Mouse (Mus musculus) ZHBTc4 (cell line): ENCODE measurements around the gene Gm44502.

Source experiments
- DNase-seq: peaks from one replicate; pipeline ENCODE4 v3.0.0-alpha.2; 2011; ENCODE audit warnings: low read depth, low spot score

Gm44502 gene

DNA sequence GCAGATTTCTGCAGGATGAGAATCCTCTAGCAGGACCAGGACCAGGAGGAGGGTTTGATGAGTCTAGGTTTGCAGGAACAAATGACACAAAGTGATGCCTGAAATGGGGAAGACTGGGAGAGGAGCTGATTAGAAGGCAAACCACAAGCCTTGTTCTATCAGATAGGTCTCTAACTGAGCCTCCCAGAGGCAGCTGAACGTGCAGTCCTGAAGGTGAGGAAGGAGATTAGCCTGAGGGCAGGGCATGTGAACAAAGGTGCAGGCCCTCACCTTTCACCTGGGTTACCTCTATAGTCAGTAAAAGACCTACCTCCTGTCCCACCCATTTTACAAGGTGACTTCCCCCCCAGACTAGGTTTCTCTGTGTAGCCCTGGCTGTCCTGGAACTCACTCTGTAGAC, 29.8 kb downstream of the Gm44502 start:
- DNase-seq: no peak

DNA sequence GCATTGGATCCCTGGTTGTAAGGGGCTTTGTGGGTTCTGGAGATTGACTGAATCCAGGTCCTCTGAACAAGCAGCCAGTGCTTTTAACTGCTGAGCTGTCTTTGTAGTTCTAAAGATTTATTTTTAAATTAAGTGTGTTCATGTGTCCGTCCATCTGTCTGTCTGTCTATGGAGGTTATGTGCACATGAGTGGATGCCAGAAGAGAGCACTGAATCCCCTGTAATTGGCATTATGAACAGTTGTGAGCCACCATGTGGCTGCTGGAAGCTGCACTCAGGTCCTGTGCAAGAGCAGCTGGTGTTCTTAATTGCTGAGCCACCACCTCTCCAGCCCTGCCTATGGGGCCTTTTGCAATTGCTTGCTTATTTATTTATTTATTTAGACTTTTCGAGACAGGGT, 31.4 kb downstream of the Gm44502 start:
- DNase-seq: no peak

DNA sequence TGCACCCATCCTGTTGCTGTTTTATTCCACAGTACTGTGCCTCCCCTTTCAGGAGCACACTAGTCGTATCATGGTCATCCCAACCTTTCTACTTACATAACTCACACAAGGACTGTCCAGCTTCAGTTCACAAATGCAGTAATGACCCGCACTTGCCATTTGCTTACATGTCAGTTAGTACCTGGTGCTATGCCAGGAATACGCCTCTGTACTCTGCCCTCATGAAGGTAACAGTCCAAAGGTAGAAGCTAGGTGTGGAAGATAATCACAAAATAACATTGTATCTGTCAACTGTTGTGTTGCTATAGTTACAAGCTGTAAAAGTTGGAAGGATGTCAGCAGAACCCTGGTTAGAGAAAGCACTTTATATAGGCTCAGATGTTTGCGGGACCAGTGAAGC, 32.6 kb downstream of the Gm44502 start:
- DNase-seq: no peak

DNA sequence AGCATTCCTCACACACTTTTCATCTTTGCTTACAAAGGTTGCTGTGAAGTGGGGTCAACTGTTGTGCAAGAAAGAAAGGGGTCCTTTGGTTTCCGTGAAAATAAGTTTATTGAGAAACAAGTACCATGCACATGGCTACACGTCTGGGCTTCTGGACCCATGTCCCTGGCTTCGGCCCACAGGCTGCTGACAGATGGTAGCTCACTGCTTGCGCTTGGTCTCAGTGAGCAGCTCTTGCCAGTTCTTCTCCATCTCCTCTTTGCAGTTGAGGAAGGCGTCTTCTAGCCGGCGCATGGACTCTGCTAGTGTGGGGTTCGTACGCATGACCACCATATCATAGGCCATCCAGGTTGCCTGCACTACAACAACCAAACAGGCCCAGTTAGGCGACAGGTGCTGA, 39.4 kb downstream of the Gm44502 start:
- DNase-seq: no peak

DNA sequence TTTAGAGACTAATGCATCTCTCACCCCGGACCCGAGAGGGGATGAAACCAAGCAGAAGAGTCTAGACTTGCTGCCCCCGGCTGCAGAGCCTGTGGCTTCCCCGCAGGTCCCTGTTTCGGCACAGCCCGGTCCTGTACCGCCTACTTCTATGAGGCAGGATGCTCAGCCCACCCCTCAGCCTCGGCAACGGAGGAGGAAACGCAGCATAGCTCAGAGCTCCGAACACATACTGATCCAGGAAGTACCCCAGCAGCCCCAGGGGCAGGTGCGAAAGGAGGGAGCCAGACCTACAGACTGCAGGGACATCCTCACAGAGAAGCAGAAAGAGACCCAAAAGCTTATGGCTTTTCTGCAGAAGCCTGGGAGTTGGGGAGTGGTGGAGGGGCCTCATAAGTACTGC, 42.4 kb downstream of the Gm44502 start:
- no peak for DNase-seq

DNA sequence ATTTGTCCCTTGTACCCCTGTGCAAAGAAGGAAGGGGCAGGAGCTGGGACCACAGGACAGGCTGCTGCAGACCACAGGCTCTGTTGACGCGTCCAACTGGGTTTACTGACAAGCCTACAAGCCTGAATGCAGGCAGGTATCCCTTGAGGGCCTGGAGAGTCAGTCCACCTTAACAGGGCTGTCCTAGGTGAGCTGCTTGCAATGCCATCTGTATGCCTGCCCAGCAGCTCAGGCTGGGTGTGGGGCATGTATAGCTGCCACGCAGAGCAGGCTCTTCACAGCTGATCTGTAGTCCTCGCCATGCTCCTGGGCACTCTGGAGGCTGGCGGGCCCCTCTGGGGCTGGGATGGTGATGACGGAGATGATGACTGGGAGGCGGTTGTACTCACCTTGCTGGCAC, 44.9 kb downstream of the Gm44502 start, which contains the start of gene Klhdc7b:
Gene Klhdc7b (plus strand): TSS at position 301 of the 400 bp plus-strand sequence.
- DNase-seq: no peak

DNA sequence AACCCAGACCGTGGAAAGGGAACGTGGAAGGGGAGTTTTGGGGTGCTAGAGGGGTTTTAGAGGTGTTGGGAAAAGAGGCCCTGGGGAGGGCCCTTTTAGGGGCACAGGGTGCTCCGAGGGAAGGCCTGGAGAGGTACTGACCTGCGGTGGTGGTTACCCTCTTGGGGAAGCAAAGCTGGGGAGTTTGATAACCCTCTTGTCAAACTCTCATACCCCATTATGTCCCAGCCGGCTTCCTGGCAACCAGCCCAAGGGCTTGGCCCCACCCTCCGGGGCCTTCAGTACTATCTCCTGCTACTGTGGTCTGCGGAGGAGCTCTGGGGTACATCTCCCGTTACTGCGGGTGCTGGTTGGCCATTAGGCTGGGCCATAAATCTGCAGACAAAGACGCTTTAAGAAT, 50.1 kb downstream of the Gm44502 start:
- no peak for DNase-seq

DNA sequence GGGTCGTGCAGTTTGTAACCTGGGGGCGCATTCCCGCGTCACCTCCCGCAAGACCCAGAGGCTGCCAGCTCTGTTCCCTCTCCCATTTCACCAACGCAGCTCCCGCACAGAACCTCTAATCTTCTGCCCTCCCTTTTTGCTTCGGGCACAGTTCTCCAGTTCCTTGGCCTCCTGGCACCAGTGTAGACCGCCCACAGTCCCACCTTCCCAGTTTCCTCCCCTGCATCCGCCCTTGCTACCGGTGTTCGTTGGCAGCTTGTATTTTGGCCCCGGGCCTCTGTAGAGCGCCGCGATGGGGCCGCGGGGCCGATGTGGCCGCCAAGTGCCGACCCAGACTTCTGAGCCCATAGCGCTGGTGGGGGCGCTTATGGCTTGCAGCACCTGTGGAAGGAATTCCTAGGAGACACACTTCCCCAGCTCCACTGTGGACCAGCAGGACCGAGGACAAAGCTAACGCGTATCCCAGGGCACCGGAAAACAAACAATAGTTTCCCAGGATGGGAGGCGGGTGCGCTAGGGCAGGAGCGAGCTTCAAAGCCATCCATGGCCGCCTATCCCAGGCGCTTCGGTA, 50.6 kb downstream of the Gm44502 start, which contains the start of gene Odf3b:
Gene Odf3b (minus strand): TSS at position 452 of the 571 bp plus-strand sequence.
- DNase-seq: no peak

DNA sequence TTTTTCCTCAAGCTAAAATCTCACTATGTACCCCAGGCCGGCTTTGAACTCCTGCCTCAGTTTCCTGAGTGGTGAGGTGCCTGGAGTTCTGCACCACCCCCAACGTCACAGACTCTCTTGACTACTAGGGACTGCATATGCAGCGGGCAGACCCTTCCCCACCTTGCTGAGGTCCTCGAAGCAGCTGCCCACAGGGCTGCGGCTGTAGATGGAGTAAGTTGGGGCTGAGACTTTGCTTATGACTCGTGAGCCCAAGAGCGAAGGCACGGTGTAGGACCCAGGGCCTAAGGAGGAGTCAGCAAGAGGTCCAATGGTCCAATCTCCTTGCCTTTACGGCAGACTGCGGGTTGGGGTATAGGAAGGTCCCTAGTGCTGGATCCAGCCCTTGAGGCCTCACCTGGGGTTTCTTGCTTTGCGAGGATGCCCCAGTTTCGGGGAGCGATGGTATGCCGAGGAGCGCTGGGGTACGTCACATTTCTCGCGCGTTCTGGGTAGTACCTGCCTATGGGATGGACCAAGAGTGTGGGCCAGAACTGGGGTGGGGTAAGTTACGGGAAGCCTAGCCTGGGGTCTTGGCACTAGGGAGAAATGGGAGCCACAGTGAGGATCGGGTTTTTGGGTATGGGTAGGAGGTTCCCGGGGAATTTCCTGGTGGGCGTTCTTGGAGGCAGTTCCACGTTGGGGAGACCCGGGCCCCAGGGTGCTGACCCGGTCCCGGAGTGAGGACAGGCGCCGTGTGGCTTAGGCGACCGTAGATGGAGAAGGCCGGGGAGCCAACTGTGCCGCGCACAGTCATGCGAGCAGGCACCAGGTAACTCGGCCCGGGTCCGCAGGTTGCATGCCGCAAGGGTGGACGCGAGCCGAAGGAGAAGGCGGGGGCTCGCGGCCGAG, 51.3 kb downstream of the Gm44502 start:
- DNase-seq: no peak

DNA sequence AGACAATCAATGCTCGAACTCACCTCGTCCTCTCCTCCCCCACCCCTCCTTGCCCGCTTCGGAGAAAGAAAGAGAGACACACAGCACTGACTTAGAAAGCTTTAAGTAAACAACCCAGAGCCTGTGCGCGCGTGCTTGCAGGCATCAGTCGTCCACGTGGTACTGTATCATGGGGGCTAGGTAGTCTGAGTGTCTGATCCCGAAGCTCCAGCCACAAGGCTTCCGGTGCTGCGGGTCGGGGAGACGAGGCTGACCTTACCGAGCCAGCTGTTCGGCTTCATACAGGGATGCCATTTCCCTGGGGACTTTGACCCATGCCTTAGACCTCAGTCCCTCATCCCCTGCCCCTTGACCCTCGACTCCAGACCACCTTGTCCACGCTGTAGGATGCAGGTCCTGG, 52.1 kb downstream of the Gm44502 start:
- no peak for DNase-seq

DNA sequence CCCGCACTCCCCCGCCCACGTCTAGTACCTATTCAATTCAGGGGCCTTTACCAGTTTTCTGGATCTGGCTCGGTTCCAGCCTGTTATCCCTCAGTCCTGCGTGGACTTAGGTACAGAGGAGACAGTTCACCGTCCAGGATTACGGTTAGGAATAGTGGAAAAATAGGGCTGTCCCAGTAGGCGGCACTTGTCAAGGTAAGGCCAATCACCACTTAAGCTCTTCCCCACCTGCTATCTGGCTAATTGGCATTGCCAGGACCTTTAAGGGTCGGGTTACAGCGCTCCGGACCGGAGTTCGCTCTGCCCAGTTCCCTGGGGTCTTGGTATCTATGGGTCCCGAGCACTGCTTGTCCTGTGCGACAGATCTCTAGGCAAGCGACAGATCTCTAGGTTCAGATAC, 52.5 kb downstream of the Gm44502 start, which contains the start of gene Tymp:
Gene Tymp (minus strand): TSS at position 83 of the 400 bp plus-strand sequence.
- no peak for DNase-seq

DNA sequence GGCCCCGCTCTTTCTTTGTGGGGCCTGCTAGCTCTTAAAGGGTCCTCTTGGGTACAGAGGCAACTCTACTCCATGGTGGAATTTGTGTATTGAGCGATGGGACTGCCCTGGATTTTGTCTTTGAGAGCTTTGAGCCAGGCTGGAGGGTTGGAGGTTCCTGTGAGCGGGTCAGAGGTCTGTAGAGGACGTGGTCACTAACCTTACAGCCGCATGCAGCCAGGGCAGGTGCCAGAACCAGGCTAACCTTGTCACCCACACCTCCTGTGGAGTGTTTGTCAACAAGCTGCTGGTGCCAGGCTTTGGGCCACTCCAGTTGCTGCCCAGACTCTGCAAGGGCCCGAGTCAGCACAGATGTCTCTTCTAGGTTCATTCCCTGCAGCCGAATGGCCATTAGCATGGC, 53.5 kb downstream of the Gm44502 start:
- DNase-seq: no peak

DNA sequence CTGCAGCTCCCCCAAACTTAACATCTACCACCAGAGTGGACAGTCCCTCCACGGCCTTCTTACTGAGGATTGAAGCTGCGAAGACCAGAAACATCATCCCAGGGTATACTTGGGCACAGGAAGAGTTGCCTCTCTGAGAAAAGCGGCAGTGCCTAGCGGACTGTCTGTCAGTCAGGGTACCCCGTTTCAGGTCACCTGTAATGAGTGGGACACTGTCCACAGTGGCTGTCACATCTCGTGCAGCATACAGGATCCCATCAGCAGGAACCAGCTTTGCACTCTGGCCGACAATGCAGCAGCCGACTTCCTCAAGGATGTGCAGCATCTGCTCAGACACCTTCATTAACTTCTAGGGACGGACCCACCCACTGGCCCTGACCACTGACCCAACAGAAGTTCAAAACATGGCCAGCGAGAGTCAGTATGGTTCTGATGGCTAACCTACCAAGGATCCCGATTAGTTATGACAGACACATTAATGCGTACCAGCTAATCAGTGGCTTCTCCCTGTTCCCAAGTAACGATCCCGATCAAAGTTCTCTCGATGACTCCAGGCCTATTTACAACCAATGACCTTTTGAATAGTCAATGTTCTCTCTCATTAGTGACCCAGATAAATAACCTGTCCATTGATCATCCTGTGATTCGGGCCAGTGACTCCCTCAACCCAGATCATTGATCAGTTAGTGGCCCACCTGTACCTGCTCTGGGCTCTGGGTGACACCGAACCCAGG, 54.5 kb downstream of the Gm44502 start:
- DNase-seq: no peak

DNA sequence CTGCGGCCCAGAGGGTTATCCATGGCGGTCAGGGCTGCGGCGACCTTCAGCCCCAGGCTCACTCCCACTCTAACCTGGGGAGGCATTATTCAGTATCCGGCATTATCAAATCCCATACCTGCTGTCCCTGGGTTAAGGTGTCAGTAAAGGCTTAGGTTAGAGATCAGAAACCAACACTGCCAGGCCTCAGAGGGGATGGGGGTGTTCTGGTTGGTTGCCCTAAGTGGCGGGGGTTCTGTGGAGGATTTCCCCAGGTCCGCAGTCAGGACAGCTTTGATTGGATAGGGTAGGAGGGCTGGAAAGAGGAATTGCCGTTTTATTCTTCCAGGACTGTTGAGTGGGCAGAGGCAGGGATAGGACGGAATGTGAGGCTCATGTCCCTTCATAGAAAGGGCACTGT, 55.2 kb downstream of the Gm44502 start:
- DNase-seq: no peak

DNA sequence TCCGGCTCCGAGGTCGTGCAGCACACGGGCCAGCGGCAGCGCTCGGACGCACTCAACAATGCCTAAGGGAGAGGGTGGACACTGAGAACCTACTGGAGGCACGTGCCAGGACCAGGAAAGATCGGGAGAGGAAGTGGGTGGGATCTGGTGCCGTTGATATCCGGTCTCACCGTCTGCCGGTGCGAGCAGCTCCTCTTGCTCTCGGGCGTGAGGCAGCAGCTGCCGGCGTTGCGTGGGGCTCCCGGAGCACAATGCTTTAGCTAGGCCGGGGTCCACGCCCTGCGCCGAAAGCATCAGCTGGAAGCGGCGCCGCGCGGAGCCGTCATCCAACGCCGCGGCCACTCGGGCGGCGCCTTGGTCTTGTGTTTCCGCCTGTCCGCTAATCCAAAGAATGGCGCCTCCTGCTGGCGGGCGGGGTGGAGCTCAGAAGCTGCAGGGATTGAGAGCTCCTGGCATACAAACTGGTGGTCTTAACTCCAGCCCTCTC, 55.7 kb downstream of the Gm44502 start, which contains the start of gene Sco2:
Gene Sco2 (minus strand): TSS at position 85 of the 487 bp plus-strand sequence.
- DNase-seq: peak; percentile 96

DNA sequence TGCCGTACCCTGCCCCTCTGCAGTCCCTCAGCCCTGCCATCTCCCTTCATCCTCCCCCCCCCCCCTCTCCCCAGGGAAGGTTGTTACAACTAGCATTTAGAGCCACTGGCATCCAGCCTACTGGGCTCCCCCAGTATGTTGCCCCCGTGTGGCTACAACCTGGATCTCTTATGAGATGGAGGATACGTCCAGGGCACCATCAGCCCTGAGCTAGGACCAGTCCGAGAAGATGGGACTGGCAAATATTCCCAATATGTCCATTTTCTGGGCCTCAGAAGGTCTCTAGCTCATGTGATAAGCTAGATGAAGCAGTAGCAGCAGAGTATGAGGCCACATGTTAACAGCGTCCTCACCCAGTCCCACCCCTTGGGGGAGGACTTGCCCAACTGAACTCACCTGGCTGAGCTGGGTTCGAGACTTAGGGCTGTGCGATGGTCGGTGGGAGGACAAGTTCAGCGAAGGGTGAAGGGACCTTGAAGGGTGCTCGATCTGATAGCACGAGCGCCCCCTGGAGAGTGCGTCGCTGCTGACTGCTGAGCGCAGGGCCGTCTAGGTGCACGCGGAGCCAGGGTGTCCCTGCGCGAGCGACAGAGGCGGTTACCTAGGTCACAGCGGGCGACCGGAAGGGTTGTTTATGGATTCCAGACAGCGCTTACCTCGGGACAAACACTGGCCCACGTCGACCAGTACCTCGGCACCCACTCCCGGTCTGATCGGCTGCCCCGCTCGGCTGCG, 56.3 kb downstream of the Gm44502 start:
- peak; percentile 95 for DNase-seq

DNA sequence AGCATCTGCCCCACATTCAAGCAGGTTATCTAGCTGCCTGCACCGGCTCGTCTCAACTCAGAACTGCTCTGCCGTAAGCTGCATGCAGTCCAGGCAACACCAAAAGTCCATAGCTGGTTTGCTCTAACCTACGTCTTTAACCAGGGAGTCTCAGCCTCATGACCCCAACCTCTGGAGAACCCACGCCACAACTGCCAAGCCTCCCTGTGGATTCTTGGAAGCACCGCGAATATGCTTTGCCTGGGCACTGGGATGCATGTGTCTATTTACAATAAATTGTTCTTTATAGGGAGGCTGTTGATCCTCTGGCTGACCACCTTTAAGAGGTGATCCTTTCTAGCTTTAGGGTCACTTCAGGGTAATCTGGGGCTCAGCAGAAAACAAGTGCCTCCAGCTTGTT, 57.0 kb downstream of the Gm44502 start:
- no peak for DNase-seq

DNA sequence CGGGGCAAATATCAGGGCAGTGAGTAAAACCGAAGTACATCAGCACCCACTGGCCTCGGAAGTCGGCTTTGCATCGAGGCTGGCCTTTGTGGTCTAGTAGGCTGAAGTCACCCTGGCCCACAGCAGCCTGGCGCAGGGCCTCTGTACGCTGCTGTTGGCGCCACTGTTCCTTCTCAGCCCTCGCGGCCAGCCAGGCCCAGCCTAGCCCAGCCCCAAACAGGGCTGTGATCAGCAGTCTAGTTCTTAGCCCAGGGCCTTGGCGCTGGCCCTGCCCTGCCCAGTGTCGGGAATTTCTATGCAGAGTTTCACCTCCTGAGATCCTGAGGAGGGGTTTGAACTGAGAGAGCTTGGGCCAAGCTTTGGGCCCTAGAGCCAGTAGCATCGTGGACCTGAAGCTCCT, 57.4 kb downstream of the Gm44502 start:
- no peak for DNase-seq
